Mouse (Mus musculus): ENCODE data around the gene Zfp13. TPM values are rescaled to one million over a fixed set of nuclear protein-coding genes. Genes with fewer than 3 reads are reported as not detected.

Gene Zfp13
- total RNA-seq, 2 experiments from 2014 or later: not detected

DNA sequence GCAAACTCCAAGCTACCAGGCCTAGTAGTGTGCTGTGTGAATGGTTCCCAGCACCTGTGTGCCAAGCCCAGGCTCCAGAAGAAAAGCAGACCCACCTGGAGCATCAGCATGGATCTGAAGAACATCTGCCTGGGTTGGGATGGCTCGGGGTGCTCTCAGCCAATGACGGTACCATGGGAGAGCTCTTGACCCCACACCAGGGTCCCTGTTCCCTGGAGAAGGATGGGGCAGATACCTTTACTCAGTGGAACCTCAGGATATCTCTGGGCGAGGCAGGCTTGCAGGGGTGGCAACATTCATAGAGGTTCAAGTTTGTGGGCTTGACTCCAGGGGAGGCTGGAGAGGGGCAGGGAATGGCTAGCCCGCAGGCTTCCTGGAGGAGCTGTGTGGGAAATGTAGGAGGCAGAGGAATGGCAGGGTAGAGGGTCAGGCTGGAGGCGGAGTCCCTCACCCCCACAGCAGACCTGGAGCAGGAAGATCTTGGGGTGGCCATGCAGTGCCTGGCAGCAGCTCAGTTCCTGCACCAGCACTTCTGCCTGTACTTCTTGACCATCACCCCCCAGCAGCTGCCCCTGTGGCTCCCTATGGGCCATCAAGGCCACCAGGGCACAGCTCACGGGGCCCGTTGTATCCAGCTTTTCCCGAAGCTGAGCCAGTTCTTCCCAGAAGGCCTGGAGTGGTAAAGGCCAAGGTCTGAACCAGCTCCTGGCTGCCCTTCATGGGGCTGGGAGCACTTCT is 46.2 kb downstream of the Zfp13 start:
- ATAC-seq (replicated peaks; ENCODE audit: low FRiP score, poor library complexity, severe bottlenecking): no peak

DNA sequence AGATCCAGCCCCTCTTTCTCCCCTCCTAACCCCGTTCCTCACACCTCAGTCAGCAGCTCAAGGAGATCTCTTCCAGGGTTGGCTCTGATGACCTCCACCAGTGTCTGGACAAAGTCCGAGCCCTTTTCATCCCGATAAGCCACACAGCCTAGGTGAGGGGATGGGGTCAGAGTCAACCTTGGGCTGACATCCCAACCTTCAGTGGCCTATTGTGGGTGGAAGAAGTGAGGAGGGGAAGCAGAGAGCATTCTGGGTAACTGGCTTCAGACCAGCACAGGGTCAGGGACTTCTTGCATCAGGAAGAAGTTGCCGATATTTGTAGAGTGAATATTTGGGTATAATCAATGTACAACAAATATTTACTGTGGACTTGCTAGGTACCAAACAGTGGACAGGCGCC is 47.3 kb downstream of the Zfp13 start:
- no peak for ATAC-seq (replicated peaks; ENCODE audit: low FRiP score, poor library complexity, severe bottlenecking)

DNA sequence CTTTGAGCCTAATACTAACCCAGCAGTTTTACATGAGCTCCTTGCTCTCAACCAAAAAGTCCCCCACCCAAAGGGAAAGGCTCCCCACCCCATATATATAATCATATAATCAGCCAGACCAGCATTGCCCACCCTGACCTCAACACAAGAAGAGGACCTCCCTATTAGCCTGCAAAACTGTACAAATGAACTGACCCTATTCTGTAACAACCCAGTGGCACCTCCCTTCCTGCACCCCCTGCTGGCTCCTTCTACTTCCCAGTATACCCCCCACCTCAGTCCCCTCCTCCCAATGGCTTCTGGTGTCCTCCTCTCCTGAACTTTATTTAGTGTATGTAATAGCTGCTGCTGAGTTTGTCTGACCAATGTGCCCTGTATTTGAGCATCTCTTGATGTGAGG is 47.9 kb downstream of the Zfp13 start:
- no peak for ATAC-seq (replicated peaks; ENCODE audit: low FRiP score, poor library complexity, severe bottlenecking)

DNA sequence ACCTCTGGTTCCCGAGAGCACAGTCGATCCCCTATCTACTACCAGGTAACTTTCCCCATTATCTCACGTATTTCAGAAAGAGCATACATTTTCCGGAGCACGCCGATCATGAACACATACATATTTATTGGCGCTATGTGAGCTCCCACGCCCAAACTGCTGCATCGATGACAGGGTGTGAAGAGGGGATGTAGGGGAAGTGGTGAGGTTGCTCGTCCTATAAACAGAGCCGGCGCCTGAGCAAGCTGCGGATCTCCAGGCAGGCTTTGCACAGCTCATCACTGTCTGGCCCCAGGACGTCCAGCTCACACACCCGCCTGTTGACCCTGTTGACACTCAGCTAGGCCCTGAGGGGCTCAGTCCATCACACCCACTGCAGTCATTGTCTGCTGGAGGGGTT is 48.4 kb downstream of the Zfp13 start:
- ATAC-seq (replicated peaks; ENCODE audit: low FRiP score, poor library complexity, severe bottlenecking): peak; percentile 4

DNA sequence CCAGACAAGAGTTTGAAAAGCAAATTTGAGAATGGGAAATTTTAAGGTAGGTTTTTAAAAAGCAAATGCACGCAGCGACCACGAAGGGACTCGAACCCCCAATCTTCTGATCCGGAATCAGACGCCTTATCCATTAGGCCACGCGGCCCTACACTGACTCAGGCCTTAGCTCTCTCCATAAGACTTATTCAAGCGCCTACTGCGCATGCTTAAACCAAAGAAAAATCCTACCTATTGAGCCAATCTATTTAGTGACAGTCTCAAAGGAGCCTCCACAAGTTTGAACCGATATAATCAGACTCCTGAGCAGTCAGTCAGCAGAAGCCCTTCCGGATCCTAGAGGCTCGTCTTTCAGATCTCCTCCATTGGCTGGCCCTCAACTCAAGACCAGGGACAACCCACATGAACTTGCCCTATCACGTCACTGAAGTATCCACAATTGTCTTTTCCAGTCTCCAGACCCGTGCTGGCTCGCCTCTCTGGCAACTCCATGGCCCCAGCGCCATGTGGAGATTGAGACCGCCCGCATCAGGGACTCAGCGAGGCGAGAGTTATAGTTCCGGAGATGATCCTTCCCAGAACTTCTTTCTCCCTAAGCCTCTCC is 49.0 kb downstream of the Zfp13 start:
- ATAC-seq (replicated peaks; ENCODE audit: low FRiP score, poor library complexity, severe bottlenecking): peak; percentile 39

DNA sequence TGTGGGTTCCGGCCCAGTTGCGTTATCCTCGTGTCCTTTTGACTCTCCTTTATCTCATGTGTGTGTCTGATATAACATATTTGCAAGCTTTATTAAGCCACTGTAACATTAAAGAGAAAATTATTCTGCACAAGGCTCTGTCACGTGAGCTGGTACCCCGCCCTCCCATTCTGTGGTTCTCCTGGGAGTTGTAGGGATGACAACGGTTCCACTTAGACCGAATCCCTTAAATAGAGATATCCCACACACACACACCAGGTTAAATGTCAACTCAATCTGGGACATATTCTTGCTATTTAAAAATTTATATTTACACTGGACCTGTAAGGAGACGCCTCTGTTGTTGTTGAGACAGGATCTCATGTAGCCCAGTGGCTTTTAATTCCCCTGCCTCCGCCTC is 49.8 kb downstream of the Zfp13 start:
- ATAC-seq (replicated peaks; ENCODE audit: low FRiP score, poor library complexity, severe bottlenecking): no peak

DNA sequence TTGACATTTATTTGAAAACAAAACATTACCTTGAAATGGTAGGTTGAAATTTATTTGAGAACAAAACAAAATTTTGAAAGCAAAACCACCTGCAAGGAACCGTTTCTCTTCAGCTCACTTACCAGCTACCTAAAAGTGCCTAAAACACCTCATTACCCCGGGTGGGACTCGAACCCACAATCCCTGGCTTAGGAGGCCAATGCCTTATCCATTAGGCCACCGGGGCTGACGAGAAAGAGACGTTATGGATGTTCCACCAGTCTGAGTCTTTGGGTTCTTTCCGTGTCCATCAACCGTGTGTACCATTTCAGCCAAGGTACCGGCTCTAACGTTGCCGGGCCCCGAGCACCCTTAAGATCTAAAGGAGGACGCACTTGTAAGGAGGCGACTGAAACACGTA is 50.7 kb downstream of the Zfp13 start:
- ATAC-seq (replicated peaks; ENCODE audit: low FRiP score, poor library complexity, severe bottlenecking): peak; percentile 62

DNA sequence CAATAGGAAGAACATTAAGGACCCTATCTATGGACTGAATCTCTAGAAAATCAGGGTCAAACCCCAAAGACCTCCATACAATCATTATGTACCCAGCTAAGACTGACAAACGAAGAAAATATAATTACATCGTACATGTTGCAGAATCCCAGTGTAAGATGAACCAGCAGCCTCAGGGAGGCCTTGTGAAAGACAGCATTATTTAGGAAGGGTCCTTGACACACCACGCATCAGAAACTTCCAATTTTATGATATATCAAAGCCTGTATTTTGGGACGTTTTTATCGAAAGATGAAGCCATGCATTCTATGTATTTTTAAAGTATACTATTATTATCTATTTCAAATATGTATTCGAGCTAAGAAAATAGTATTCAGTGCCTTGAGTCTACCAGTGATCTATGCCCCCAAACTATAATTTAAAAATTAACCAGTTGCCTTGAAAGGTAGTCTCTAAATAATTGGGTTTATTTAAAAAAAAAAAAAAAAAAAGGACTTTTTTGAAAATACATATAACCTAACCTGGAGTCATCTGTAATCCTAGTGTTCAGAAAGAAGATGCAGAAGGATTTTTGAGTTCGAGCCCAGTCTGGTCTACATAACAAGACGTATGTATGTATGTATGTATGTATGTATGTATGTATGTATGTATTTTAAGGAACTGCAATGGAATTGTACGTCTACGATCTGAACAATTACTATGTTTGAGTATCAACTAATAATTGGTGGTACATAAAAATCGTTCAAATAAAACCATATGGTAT is 51.4 kb downstream of the Zfp13 start:
- ATAC-seq (replicated peaks; ENCODE audit: low FRiP score, poor library complexity, severe bottlenecking): no peak

DNA sequence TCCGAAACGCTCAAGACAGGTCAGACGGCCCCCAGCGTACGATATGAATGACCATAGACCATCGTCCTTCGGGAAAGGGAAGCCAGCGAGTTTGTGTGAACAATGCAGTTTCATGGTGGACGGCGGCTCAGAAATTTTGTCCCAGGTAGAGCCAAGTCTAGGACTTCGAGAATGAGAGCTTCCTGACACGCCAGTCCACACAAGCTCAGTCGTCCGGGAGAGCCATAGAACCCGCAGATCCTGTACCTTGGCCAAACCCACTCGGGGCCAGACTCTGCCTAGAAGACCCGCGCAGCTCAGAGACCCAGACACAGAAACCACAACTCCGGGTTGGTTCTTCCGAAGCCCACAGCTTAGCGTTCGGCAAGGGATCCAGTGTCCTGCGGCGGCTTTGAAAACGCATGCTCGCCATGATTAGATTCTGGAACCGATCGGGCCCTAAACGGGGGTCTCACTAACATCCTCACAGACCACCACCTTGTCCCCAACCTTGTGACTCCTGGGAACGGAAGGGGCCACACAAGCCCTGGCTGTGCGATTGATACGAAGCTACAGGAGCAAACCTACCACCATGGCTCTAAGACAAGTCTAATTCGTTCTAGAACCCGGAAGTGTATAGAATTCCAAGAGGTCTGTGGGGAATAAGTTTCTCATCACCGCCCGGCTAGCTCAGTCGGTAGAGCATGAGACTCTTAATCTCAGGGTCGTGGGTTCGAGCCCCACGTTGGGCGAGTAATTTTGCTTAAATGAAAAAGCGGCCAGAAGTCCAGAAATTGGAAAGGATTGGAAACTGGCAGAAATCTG is 52.4 kb downstream of the Zfp13 start:
- ATAC-seq (replicated peaks; ENCODE audit: low FRiP score, poor library complexity, severe bottlenecking): peak; percentile 55

DNA sequence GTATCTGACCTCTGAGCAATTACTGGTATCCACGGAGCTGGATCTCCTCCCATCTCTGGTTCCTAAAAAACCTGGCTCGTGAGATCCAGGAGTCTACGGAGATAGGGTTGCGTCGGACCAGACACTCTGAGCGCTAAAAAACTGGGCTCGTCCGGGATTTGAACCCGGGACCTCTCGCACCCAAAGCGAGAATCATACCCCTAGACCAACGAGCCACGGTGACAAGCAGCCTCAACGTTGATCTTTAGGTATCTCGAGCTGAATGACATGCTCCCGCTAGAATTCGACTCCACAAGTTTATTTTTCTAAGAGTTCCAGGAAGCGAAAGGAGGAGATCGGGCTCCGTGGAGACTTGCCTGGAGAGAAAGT is 53.0 kb downstream of the Zfp13 start:
- ATAC-seq (replicated peaks; ENCODE audit: low FRiP score, poor library complexity, severe bottlenecking): peak; percentile 23; the same call in 1 of the 2 replicates

DNA sequence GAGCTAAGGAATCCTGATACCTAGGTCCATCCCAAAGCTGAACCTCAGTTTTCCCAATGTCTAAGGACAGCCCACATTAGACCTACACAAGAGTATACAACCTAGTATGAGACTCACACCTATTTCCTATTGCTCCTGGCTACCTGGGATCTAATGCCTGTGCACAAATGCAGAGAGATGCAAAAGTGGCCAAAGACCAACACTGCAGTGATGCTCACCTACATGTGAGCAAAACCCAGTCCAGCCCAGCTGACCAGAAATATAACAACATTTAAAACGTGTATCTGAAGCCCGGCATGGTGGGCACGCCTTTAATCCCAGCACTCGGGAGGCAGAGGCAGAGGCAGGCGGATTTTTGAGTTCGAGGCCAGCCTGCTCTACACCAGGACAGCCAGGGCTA is 53.4 kb downstream of the Zfp13 start:
- ATAC-seq (replicated peaks; ENCODE audit: low FRiP score, poor library complexity, severe bottlenecking): no peak

DNA sequence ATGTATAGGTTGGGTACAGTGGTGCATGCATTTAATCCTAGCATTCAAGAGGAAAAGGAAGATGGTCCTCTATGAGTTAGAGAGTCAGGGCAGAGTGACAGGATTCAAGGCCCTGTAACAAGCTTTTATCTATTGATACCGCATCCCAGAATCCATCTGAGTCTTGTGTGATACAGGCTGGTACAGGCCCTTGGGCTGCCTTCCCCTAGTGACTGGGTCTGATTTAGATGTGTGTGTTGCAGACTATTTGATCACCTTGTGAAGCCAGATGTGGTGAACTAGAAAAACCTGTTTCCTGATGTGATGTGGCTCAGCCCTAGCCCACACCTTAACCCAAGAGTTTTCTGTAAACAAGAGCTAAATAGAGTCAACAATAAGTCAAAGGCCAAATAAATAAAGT is 54.5 kb downstream of the Zfp13 start:
- ATAC-seq (replicated peaks; ENCODE audit: low FRiP score, poor library complexity, severe bottlenecking): no peak

DNA sequence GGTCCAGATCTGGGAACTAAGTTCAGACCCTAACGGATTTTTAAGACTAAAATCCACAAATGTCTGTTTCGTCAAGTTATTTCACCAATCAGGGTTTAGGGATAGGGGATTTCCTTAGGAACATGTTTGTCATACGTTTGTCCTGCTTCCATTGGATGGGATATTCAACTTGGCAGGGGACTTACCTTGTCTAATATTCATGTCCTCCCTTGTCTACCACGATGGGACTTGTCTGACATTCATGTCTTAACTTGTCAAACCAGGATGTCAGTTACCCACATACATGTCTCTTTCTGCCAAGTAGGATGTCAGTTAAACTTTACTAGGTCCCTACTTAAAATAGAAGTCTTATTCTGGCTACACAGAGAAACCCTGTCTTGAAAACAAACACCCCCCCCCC is 55.3 kb downstream of the Zfp13 start:
- ATAC-seq (replicated peaks; ENCODE audit: low FRiP score, poor library complexity, severe bottlenecking): no peak

DNA sequence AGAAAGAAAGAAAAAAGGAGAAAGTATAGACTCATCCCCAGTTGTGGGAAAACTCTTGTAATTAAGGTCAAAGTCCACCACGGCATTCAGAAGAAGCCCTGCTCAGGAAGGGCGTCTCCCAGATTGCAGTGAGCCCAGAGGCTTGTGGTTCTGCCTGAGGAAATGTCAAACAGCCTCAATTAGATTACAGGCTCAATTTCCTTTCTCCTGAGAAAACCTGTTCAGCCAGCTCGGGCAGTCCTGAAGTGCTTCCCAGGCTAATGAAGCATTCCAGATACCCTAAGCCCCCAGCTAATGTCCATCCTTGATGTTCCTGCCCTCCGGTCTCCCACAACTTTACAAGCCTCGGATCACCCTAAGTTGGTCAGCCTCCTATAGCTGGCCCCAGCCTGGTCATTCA is 56.0 kb downstream of the Zfp13 start:
- ATAC-seq (replicated peaks; ENCODE audit: low FRiP score, poor library complexity, severe bottlenecking): no peak

DNA sequence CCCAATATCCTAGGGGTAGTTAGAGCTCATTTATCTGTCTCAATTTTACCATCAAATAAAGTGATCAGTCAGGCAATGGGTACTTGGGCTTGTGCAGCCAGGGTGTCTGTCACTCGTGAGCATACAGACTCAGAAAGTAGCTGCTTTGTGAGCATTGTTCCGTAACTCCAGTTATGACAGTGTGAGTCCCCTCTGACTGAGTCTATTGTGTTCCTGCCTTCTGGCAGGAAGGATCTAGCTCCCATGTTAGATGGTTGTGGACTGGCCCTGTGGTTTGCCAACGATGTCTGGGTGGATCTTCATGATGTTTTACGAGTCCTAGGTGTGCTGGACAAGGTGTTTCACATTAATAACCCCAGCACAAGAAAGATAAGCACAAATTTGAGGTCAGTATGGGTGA is 56.5 kb downstream of the Zfp13 start:
- ATAC-seq (replicated peaks; ENCODE audit: low FRiP score, poor library complexity, severe bottlenecking): no peak

DNA sequence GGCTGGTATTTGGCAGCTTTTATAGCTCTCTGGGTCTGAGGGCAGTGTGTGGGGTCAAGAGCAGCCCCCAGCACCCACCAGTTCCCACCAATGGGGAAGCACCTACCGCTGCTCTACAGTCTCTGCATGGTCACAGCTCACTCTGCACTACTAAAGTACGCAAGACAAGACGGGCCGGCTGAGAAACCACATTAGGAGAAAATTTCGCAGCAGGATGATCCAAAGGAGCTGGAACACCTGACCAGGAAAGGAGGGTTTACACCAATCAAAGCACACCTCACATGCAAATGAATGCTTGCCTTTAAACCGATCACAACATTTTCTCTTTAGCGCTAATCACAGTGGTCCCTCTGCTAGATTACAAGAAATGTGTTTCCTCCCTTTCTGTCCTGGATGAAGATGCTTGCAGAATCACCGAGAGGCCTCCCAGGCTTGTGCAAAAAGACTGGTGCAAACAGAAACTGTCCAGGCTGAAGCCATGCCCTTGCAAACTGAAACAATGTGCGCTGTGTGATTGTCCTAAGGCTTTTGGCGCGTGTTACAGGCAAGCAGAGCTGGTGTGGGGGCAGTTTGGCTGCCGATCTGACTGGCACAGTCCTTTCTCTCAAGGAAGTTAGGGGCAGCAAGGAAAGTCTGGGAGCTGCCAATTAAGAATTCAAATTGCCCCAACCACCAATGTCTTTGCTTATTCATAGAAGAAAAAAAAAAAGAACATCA is 57.1 kb downstream of the Zfp13 start:
- ATAC-seq (replicated peaks; ENCODE audit: low FRiP score, poor library complexity, severe bottlenecking): no peak

DNA sequence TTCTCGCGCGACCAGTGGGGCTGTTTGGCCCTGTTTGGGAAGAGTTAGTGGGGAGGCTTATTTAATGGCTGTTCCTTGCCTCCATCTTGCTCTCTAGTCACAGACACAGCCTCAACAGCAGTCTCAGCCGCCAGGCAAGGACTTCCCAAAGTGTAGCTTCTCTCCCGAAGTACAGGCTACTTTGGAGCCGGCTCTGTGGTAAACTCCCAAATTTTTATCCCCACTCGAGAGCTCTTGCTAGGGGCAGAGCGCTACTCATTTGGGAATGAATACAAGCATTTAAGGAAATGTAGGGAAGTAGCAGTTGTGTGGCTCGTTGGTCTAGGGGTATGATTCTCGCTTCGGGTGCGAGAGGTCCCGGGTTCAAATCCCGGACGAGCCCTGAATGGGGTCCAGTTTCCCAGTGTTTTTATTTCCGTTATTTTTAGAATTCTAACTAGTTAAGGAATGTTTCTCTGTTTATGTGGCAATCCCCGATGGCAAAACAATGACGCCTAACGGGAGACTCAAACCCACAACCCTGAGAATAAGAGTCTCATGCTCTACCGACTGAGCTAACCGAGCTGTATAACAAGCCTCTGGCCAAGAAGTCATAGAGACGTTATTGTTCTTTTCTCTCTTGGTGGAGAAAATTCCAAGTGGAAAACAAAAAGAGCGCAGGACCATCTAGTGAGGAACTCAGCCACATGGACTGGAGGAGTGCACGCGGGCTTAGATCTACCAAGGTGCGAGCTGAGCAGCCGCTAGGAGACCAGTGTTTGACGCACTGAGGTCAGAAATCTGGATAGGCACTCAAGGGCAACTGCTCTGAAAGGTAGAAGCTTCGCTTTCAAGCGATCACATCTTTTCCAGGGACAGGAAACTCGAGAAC is 58.4 kb downstream of the Zfp13 start:
- ATAC-seq (replicated peaks; ENCODE audit: low FRiP score, poor library complexity, severe bottlenecking): no peak

DNA sequence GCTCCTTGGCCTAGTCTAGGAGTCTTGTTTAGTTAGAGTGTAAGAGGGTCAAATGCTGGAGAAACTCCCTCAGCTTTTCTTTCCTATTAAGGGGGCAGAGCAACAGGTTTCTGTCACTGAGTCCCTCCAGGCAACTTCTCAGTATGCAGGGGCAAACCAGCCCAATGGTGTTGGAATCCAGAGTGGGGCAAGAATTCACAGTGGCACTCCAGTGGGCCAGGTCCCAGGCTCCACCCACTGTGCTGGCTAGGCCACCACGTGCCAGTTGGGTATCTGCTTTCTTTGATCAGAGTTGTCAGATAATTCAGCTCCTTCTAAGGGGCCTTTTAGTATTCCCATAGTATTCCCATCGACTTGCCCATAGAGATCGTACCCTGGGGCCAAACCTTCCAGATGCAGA is 59.2 kb downstream of the Zfp13 start:
- ATAC-seq (replicated peaks; ENCODE audit: low FRiP score, poor library complexity, severe bottlenecking): no peak

DNA sequence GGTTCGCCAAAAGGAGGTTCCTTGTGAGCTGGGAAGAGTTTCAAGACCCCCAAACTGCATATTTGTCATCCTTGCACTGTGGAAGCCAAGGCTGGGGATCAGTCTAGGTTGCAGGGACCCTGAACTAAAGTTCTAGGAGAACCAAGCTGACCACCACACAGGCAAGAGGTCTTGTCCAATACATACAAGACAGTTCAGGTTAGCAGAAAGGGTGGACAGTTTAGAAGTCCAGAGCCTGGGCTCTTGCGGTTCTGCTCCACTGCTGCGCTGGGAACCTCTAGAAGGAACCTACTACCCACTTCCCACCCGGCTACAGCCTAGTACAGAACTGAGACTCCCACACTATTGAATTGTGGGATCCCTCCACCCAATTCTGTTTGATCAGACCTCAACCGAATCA is 59.7 kb downstream of the Zfp13 start:
- no peak for ATAC-seq (replicated peaks; ENCODE audit: low FRiP score, poor library complexity, severe bottlenecking)
